Comparison of ENCODE assay signal across 13 mouse cellular contexts in the genomic region with DNA sequence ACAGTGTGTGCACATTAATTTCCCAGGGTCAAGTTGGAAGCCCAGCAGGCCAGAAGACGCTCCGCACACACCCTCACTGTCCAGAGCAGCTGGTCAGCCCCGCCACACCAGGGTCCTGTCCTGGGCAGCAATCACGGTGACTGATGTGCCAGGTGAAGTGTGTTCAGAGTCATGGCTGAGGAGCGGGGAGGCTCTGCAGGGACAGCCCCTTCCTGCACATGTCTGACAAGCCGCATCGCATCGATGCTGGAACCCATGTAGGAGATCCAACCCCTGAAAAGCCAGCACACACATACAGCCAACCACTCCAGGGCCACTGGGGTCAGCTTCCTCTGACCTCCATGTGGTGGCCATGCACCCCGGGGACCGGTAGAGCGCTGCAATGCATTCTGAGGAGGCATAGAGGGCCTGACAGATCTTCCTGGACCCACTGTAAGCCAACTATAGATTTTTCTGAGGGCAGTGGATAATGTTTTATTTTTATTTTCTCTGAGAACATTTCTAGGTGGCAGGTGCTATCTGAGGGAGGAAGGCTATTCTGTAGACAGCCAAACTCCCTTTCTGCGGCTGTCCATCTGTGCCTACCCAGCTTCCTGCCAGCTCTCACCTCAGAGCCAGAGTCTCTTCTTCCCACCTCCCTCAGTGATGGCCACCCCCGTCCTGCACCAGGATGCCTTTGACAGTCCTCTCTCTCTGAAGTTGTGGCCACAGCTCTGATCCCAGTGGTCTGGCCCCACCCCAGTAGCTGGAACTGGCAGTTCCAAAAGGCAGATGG. TPM values are rescaled to one million over a fixed set of nuclear protein-coding genes. Genes with fewer than 3 reads are reported as not detected.
DNase-seq lines count a peak whose midpoint lies in the region; ATAC-seq lines count a peak whose summit lies in the region.
"Had no signal": no experiment of that assay in that cellular context is flagged by ENCODE, and none has a peak within 500 bp of the region (broad histone marks: within the 10 kb centered on the region; RNA-seq: fewer than 3 reads in every experiment).

No protein-coding gene starts in this region.

- H3K9ac ChIP-seq in hindbrain, embryonic 12.5 days: 0 out of 2 replicates have a peak overlapping the region, but pooled peaks have one; percentile 2
- H3K9ac ChIP-seq in hindbrain, embryonic 16.5 days (ENCODE audit: low read depth, low read length): no peak overlapping the region
- H3K9ac ChIP-seq: embryonic facial prominence, embryonic 15.5 days; heart, embryonic 15.5 days had no signal

- no peak for ATAC-seq in hindbrain, embryonic 12.5 days (ENCODE audit: low FRiP score)
- no peak for ATAC-seq in hindbrain, embryonic 16.5 days

- H3K36me3 ChIP-seq in hindbrain, embryonic 12.5 days: peaks cover 55% of the 10 kb centered on the region
- H3K36me3 ChIP-seq in hindbrain, embryonic 16.5 days (ENCODE audit: control insufficient read depth, insufficient read depth, low read length): peaks cover 27% of the 10 kb centered on the region

- H3K4me2 ChIP-seq in hindbrain, embryonic 12.5 days (replicated peaks): no peak overlapping the region
- no peak overlapping the region for H3K4me2 ChIP-seq in hindbrain, embryonic 16.5 days (ENCODE audit: low read length)
- H3K4me2 ChIP-seq: embryonic facial prominence, embryonic 15.5 days; heart, embryonic 15.5 days had no signal

- no peaks in the 10 kb centered on the region for H3K9me3 ChIP-seq in hindbrain, embryonic 12.5 days (replicated peaks)
- H3K9me3 ChIP-seq in hindbrain, embryonic 16.5 days (ENCODE audit: control insufficient read depth, low read length): no peaks in the 10 kb centered on the region
- H3K9me3 ChIP-seq: embryonic facial prominence, embryonic 15.5 days; heart, embryonic 15.5 days had no signal

- peak; percentile 68 for DNase-seq in right cerebral cortex, postnatal 25 days
- no peak for DNase-seq in right cerebral cortex, postnatal 10 days (ENCODE audit: low spot score in 2 of 2)
- peak; percentile 76 to 81 for DNase-seq in cerebellum, postnatal 10 days
- no peak for DNase-seq in adipocyte (ENCODE audit: low spot score)
- no peak for DNase-seq in kidney, adult 8-10 months
- DNase-seq: adrenal gland, postnatal 14 days; gastrocnemius, postnatal 14 days; layer of hippocampus, adult 9-11 months; lung, adult 18-20 months had no signal

- H3K27me3 ChIP-seq in hindbrain, embryonic 12.5 days: no peaks in the 10 kb centered on the region
- no peaks in the 10 kb centered on the region for H3K27me3 ChIP-seq in hindbrain, embryonic 16.5 days (replicated peaks; ENCODE audit: control insufficient read depth, insufficient read depth, low read length)
- H3K27me3 ChIP-seq: embryonic facial prominence, embryonic 15.5 days; heart, embryonic 15.5 days had no signal

- no peak overlapping the region for H3K4me3 ChIP-seq in hindbrain, embryonic 12.5 days
- no peak overlapping the region for H3K4me3 ChIP-seq in hindbrain, embryonic 16.5 days (ENCODE audit: low read length)
- H3K4me3 ChIP-seq: embryonic facial prominence, embryonic 15.5 days; heart, embryonic 15.5 days had no signal

- 89% methylated on average over 13 of the region's 13 CpGs for WGBS in hindbrain, embryonic 12.5 days
- WGBS in hindbrain, embryonic 16.5 days: 81% methylated on average over 13 of the region's 13 CpGs

- H3K4me1 ChIP-seq in hindbrain, embryonic 12.5 days: 0 out of 2 replicates have a peak, but pooled peaks cover 4% of the 10 kb centered on the region
- no peaks in the 10 kb centered on the region for H3K4me1 ChIP-seq in hindbrain, embryonic 16.5 days (ENCODE audit: control insufficient read depth, insufficient read depth, low read depth, low read length)

- H3K27ac ChIP-seq in hindbrain, embryonic 12.5 days: no peak overlapping the region
- no peak overlapping the region for H3K27ac ChIP-seq in hindbrain, embryonic 16.5 days (ENCODE audit: low read depth, low read length)
- H3K27ac ChIP-seq: embryonic facial prominence, embryonic 15.5 days; heart, embryonic 15.5 days had no signal

RNA-seq across cellular contexts. Expression of gene Unc13d, which starts 15.9 kb away (rescaled TPM):
- 1.6 and 1.7 TPM in 2 replicates for polyA plus RNA-seq in hindbrain, embryonic 12.5 days (2016; fragmentation: Nextera tagmentation; extraction: Ambion mirVana)
- 0.69 and 0.80 TPM in 2 replicates for polyA plus RNA-seq in hindbrain, embryonic 16.5 days (2015; fragmentation: Nextera tagmentation; extraction: Ambion mirVana)

RNA-seq across cellular contexts. Expression of gene Wbp2, which starts 25.0 kb away (rescaled TPM):
- 90.7 and 97.7 TPM in 2 replicates for polyA plus RNA-seq in hindbrain, embryonic 12.5 days (2016; fragmentation: Nextera tagmentation; extraction: Ambion mirVana)
- polyA plus RNA-seq in hindbrain, embryonic 16.5 days (2015; fragmentation: Nextera tagmentation; extraction: Ambion mirVana): 183 and 225 TPM in 2 replicates

RNA-seq across cellular contexts. Expression of gene Unk, which starts 31.7 kb away (rescaled TPM):
- 48.8 and 49.1 TPM in 2 replicates for polyA plus RNA-seq in hindbrain, embryonic 12.5 days (2016; fragmentation: Nextera tagmentation; extraction: Ambion mirVana)
- 30.1 and 37.6 TPM in 2 replicates for polyA plus RNA-seq in hindbrain, embryonic 16.5 days (2015; fragmentation: Nextera tagmentation; extraction: Ambion mirVana)

RNA-seq across cellular contexts. Expression of gene H3f3b, which starts 34.1 kb away (rescaled TPM):
- polyA plus RNA-seq in hindbrain, embryonic 12.5 days (2016; fragmentation: Nextera tagmentation; extraction: Ambion mirVana): 2,216 and 2,474 TPM in 2 replicates
- 1,585 and 1,603 TPM in 2 replicates for polyA plus RNA-seq in hindbrain, embryonic 16.5 days (2015; fragmentation: Nextera tagmentation; extraction: Ambion mirVana)

RNA-seq across cellular contexts. Expression of gene Galk1, which starts 49.3 kb away (rescaled TPM):
- 109 and 115 TPM in 2 replicates for polyA plus RNA-seq in hindbrain, embryonic 12.5 days (2016; fragmentation: Nextera tagmentation; extraction: Ambion mirVana)
- 76.0 and 76.2 TPM in 2 replicates for polyA plus RNA-seq in hindbrain, embryonic 16.5 days (2015; fragmentation: Nextera tagmentation; extraction: Ambion mirVana)

Comparison
In these comparisons a context has a peak if more than half of its experiments do, and no peak if none do; other contexts are left out.
1. DNase-seq: peak in right cerebral cortex, postnatal 25 days (single experiment) and cerebellum, postnatal 10 days (2 of 2); none in right cerebral cortex, postnatal 10 days (0 of 2), adipocyte (single experiment) and kidney, adult 8-10 months (0 of 2).